28 mouse cellular contexts compared by ENCODE assay signal in genomic region chr8:81586783-81587182, GRCm38 (mm10).
A peak's percentile ranks its signal among the peaks of the same experiment; 100 is the strongest.
DNase-seq lines count a peak whose midpoint lies in the region; ATAC-seq and TF ChIP-seq lines count a peak whose summit lies in the region.
"Had no signal": no experiment of that assay in that cellular context is flagged by ENCODE, and none has a peak within 500 bp of the region (broad histone marks: within the 10 kb centered on the region; RNA-seq: fewer than 3 reads in every experiment).

No protein-coding gene starts in this region.

- H3K4me2 ChIP-seq in lung, postnatal 0 days (replicated peaks; ENCODE audit: low read depth, low read length): no peak overlapping the region
- H3K4me2 ChIP-seq: embryonic facial prominence, embryonic 12.5 days; embryonic facial prominence, embryonic 15.5 days; heart, embryonic 11.5 days; heart, embryonic 15.5 days; hindbrain, embryonic 13.5 days; intestine, embryonic 15.5 days had no signal

- no peak overlapping the region for H3K4me3 ChIP-seq in lung, postnatal 0 days (ENCODE audit: low read depth, low read length)
- H3K4me3 ChIP-seq: embryonic facial prominence, embryonic 12.5 days; embryonic facial prominence, embryonic 15.5 days; gastrocnemius, adult 2 months; heart, embryonic 15.5 days; hindbrain, embryonic 10.5 days; hindbrain, embryonic 13.5 days; intestine, embryonic 15.5 days had no signal

- intact Hi-C loops in gastrocnemius, postnatal 36 days (cut with DNase I): no loop called here

- TF ChIP-seq EP300 in lung, postnatal 0 days (IDR thresholded peaks at IDR 0.05): no peak

- no peaks in the 10 kb centered on the region for H3K36me3 ChIP-seq in lung, postnatal 0 days (ENCODE audit: insufficient read depth, low read length)
- H3K36me3 ChIP-seq: embryonic facial prominence, embryonic 12.5 days; embryonic facial prominence, embryonic 15.5 days; heart, embryonic 15.5 days; hindbrain, embryonic 10.5 days; hindbrain, embryonic 13.5 days; intestine, embryonic 15.5 days had no signal

- ATAC-seq in common myeloid progenitor, adult 5-6 weeks (replicated peaks; ENCODE audit: low read depth, poor library complexity, severe bottlenecking): 0 out of 2 replicates have a peak, but pooled peaks have one; percentile 42
- peak; percentile 42 for ATAC-seq in megakaryocyte progenitor cell, adult 5-6 weeks (replicated peaks; ENCODE audit: poor library complexity)
- no peak for ATAC-seq in lung, postnatal 0 days
- ATAC-seq: activated CD4-positive, CD25-positive, alpha-beta regulatory T cell, adult 4 months; forebrain, embryonic 14.5 days; forebrain, postnatal 0 days; hindbrain, embryonic 16.5 days; intestine, embryonic 15.5 days had no signal

- 77% methylated on average over 5 of the region's 5 CpGs for WGBS in lung, postnatal 0 days

- H3K27ac ChIP-seq in lung, postnatal 0 days (ENCODE audit: low read length): no peak overlapping the region
- H3K27ac ChIP-seq: embryonic facial prominence, embryonic 12.5 days; embryonic facial prominence, embryonic 15.5 days; gastrocnemius, adult 2 months; heart, embryonic 15.5 days; hindbrain, embryonic 10.5 days; hindbrain, embryonic 13.5 days; intestine, embryonic 15.5 days had no signal

- H3K4me1 ChIP-seq in lung, postnatal 0 days (ENCODE audit: insufficient read depth, low read depth, low read length): no peaks in the 10 kb centered on the region
- H3K4me1 ChIP-seq: embryonic facial prominence, embryonic 12.5 days; embryonic facial prominence, embryonic 15.5 days; heart, embryonic 15.5 days; hindbrain, embryonic 10.5 days; hindbrain, embryonic 13.5 days; intestine, embryonic 15.5 days had no signal

- H3K9me3 ChIP-seq in lung, postnatal 0 days (ENCODE audit: low read length): no peaks in the 10 kb centered on the region
- H3K9me3 ChIP-seq: embryonic facial prominence, embryonic 12.5 days; embryonic facial prominence, embryonic 15.5 days; heart, embryonic 15.5 days; hindbrain, embryonic 10.5 days; hindbrain, embryonic 13.5 days; intestine, embryonic 15.5 days had no signal

- TF ChIP-seq CTCF in lung, postnatal 0 days (IDR thresholded peaks at IDR 0.05): no peak

- H3K9ac ChIP-seq in lung, postnatal 0 days (replicated peaks; ENCODE audit: low read depth): no peak overlapping the region
- H3K9ac ChIP-seq: embryonic facial prominence, embryonic 12.5 days; embryonic facial prominence, embryonic 15.5 days; forebrain, postnatal 0 days; heart, embryonic 15.5 days; hindbrain, embryonic 13.5 days; intestine, embryonic 15.5 days had no signal

- no peaks in the 10 kb centered on the region for H3K27me3 ChIP-seq in lung, postnatal 0 days (replicated peaks; ENCODE audit: insufficient read depth, low read length)
- H3K27me3 ChIP-seq: embryonic facial prominence, embryonic 12.5 days; embryonic facial prominence, embryonic 15.5 days; heart, embryonic 15.5 days; hindbrain, embryonic 13.5 days; intestine, embryonic 15.5 days had no signal

- peak; percentile 34 for DNase-seq in A20 (ENCODE audit: low read depth, low spot score)
- peak; percentile 5 to 13 for DNase-seq in B cell, adult 2 months
- no peak for DNase-seq in gastrocnemius, postnatal 36 days
- DNase-seq in thymus, postnatal 25 days: no peak
- DNase-seq in lung, postnatal 0 days (ENCODE audit: low spot score): no peak
- DNase-seq: adrenal gland, postnatal 10 days; adrenal gland, postnatal 36 days; cerebellum, adult 18-20 months; cerebellum, adult 9-10 months; cerebellum, postnatal 14 days; forebrain, postnatal 0 days; gastrocnemius, adult 2 months; gastrocnemius, postnatal 25 days; heart, adult 11 months; heart, postnatal 10 days; heart, postnatal 36 days had no signal

Comparison
In these comparisons a context has a peak if more than half of its experiments do, and no peak if none do; other contexts are left out.
1. DNase-seq: peak in A20 (single experiment) and B cell, adult 2 months (2 of 2); none in gastrocnemius, postnatal 36 days (0 of 2), thymus, postnatal 25 days (single experiment) and lung, postnatal 0 days (single experiment).